Mouse (Mus musculus) liver, postnatal 0 days (tissue): ENCODE data around the gene Per1. TPM values are rescaled to one million over a fixed set of nuclear protein-coding genes. Genes with fewer than 3 reads are reported as not detected.

Experiments
- ATAC-seq: fragments of 200-750 bp; cut with Nextera tagmentation; 2 replicates; pipeline ENCODE4 v1.8.0; 2017; ENCODE audit warnings: mild to moderate bottlenecking, moderate library complexity
- DNase-seq: peaks from one replicate; pipeline ENCODE4 v3.0.0-alpha.2; 2016
- H3K27ac ChIP-seq: fragments of 300-500 bp; sonication (generic); 2 replicates; pipeline ENCODE4 v1.5.1; 2014; ENCODE audit warnings: antibody characterized with exemption, moderate library complexity, mild to moderate bottlenecking, low read depth
- H3K27me3 ChIP-seq: fragments of 300-500 bp; sonication (generic); 2 replicates; pipeline ENCODE4 v1.6.1; 2014; ENCODE audit warnings: low read length, control low read depth, mixed read lengths; ENCODE audit not compliant: insufficient read depth
- H3K36me3 ChIP-seq: fragments of 300-500 bp; sonication (generic); replicated peaks from 2 replicates; pipeline ENCODE4 v1.6.1; 2014; ENCODE audit warnings: mild to moderate bottlenecking, control low read depth, low read length, moderate library complexity, mixed read lengths; ENCODE audit not compliant: insufficient read depth
- H3K4me1 ChIP-seq: fragments of 300-500 bp; sonication (generic); 2 replicates; pipeline ENCODE4 v1.6.1; 2014; ENCODE audit warnings: antibody characterized with exemption, mild to moderate bottlenecking, control low read depth; ENCODE audit not compliant: insufficient read depth
- H3K4me2 ChIP-seq: fragments of 300-500 bp; sonication (generic); 2 replicates; pipeline ENCODE4 v1.6.1; 2014; ENCODE audit warnings: low read depth, mild to moderate bottlenecking, low read length, moderate library complexity, mixed read lengths
- H3K4me3 ChIP-seq: fragments of 300-500 bp; sonication (generic); 2 replicates; pipeline ENCODE4 v1.5.1; 2014; ENCODE audit warnings: low read depth, low read length
- H3K9ac ChIP-seq: fragments of 300-500 bp; sonication (generic); replicated peaks from 2 replicates; pipeline ENCODE4 v1.6.1; 2014; ENCODE audit warnings: mild to moderate bottlenecking, moderate library complexity
- H3K9me3 ChIP-seq: fragments of 300-500 bp; sonication (generic); 2 replicates; pipeline ENCODE4 v1.6.1; 2016; ENCODE audit warnings: mild to moderate bottlenecking, control low read depth, low read length, mixed read lengths
- CTCF ChIP-seq: sonication (generic); IDR thresholded peaks from 2 replicates; pipeline ENCODE4 v1.5.1; 2016; ENCODE audit warnings: antibody characterized with exemption, low read depth
- EP300 ChIP-seq: IDR thresholded peaks from 2 replicates; pipeline ENCODE4 v1.6.1; 2016; ENCODE audit warnings: antibody characterized with exemption, low read depth, mild to moderate bottlenecking
- WGBS: fragments of 180-500 bp; shearing (Covaris S2); extraction: QIAGEN DNeasy Blood & Tissue Kit; methylation state at CpG from one replicate; pipeline ENCODE4 v1.1.7; 2014; ENCODE audit not compliant: insufficient replicate concordance; 5-methylcytosine and 5-hydroxymethylcytosine counted together
- polyA plus RNA-seq: library from polyadenylated mRNA; unstranded; fragments of >200 nt; fragmentation: Nextera tagmentation; extraction: Ambion mirVana; gene quantifications from 2 replicates; pipeline ENCODE4 v1.2.1, GENCODE M21; 2015

Per1 gene
- polyA plus RNA-seq, 1 experiment from 2014 or later = 8.2 TPM

DNA sequence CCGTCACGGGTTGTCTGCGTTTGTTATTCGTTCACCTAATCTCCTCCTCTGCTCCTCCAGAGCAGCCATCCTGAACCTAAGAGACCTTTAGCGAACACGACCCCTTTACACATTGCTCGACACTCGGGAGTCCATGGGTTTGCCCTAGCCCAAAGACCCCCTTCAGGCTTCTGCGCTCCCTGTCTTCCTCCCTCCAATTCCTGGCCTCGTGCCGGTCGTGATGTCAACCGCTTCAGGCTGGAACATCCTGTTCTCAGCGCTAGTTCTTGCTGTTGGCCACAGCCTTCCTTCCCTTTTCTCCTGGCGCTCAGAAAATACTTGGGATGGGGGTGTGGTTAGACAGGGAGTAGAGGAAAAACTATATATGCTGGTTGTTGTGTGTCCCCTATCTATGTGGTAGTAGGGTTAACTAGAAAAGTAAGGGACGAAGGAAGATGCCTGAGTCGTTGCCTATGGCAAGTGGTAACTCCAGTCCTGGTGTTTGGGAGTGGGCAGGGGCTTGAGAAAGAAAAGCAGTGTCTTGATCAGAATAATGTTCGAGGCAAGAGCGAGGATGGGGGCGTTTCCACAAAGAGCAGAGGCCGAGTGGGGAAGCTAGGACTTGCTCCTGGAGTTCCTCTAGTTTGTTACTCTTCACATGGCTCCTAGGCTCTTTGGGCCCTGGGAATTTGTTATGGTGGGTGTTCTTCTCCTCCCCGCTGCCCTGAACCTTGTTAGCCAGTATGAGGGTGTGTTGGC, 4.3 kb downstream of the Per1 start:
- TF ChIP-seq CTCF (no peak), EP300 (peak; percentile 84)
- DNase-seq = peak; percentile 70
- WGBS = 2% methylated on average over 22 of the region's 22 CpGs
- peaks cover 42% of the 10 kb centered on the region for H3K36me3 ChIP-seq
- ATAC-seq = no peak
- peak overlapping the region; percentile 100 for H3K27ac ChIP-seq
- H3K9me3 ChIP-seq = no peaks in the 10 kb centered on the region
- peak overlapping the region; percentile 58 for H3K4me3 ChIP-seq
- H3K4me1 ChIP-seq = peaks cover 31% of the 10 kb centered on the region
- H3K27me3 ChIP-seq = no peaks in the 10 kb centered on the region
- peak overlapping the region; percentile 75 for H3K9ac ChIP-seq
- H3K4me2 ChIP-seq = peak overlapping the region; percentile 94

DNA sequence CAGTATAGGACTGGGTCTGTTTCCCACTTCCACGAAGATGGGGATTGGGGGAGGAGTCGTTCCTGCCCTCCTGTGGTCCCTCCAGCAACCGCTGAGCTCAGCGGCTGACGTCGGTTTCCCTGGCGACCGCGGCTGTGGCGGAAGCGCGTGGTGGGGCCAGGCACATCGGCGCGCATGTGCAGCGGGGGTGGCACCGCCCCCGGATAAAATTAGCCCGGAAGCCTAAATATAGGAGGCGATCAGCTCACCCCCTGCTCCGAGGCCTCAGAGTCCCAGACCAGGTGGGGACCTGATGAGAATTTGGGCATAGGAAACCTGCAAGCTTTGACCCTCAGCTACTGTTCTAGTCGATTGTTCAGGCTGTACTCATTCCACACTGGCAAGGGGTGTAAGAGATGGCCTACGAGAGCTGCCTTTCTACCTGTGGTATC, 4.9 kb downstream of the Per1 start:
- Histone ChIP-seq H3K4me1 (peaks cover 29% of the 10 kb centered on the region), H3K9me3 (no peaks in the 10 kb centered on the region), H3K27ac (peak overlapping the region; percentile 100), H3K4me2 (peak overlapping the region; percentile 94), H3K36me3 (peaks cover 48% of the 10 kb centered on the region), H3K9ac (peak overlapping the region; percentile 75), H3K27me3 (no peaks in the 10 kb centered on the region), H3K4me3 (peak overlapping the region; percentile 58)
- TF ChIP-seq CTCF = peak; percentile 35
- no peak for TF ChIP-seq EP300
- ATAC-seq = no peak
- peak; percentile 92 for DNase-seq
- 3% methylated on average over 23 of the region's 23 CpGs for WGBS

DNA sequence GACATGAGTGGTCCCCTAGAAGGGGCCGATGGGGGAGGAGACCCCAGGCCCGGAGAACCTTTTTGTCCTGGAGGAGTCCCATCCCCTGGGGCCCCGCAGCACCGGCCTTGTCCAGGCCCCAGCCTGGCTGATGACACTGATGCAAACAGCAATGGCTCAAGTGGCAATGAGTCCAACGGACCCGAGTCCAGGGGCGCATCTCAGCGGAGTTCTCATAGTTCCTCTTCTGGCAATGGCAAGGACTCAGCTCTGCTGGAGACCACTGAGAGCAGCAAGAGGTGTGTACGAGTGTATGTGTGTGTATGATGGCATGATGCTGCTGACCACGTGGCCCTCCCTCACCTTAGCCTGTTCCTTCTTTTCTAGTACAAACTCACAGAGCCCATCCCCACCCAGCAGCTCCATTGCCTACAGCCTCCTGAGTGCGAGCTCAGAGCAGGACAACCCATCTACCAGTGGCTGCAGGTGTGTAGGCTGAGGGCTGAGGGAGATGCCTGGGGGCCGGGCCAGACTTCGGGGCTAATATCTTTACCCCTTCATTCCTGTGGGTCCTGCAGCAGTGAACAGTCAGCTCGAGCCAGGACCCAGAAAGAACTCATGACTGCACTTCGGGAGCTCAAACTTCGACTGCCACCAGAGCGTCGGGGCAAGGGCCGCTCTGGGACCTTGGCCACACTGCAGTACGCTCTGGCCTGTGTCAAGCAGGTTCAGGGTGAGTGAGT, 5.8 kb downstream of the Per1 start:
- Histone ChIP-seq H3K4me2 (peak overlapping the region; percentile 94), H3K27me3 (no peaks in the 10 kb centered on the region), H3K4me3 (peak overlapping the region; percentile 58; the same call in 1 of the 2 replicates), H3K9me3 (no peaks in the 10 kb centered on the region), H3K27ac (0 out of 2 replicates have a peak overlapping the region, but pooled peaks have one; percentile 44), H3K9ac (no peak overlapping the region), H3K36me3 (peaks cover 57% of the 10 kb centered on the region), H3K4me1 (peaks cover 29% of the 10 kb centered on the region)
- TF ChIP-seq EP300 (no peak), CTCF (no peak)
- no peak for ATAC-seq
- DNase-seq = peak; percentile 16
- WGBS = 82% methylated on average over 20 of the region's 20 CpGs

DNA sequence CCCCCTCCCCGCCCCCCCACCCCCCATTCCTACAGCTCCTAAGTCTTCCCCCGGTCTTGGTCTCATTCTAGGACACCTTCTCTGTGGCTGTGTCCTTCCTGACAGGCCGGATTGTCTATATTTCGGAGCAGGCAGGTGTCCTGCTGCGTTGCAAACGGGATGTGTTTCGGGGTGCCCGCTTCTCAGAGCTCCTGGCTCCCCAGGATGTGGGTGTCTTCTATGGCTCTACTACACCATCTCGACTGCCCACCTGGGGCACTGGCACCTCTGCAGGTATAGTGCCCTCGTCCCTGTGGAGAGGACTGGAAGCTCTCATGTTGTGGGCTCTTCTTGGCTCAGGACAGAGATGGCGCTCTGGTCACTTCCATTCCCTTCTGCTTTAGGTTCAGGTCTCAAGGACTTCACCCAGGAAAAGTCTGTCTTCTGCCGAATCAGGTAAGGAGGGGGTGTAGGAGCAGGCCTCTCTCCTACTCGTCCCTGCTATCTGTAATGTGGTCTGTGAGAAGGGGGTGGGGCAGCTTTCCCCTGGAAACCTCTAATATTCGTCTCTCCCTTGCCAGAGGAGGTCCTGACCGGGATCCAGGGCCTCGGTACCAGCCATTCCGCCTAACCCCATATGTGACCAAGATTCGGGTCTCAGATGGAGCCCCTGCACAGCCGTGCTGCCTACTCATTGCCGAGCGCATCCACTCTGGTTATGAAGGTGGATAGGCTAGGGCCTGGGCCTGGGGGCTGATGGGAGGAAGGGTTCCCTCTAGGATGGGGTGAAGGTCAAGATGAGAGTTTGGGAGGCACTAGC, 6.8 kb downstream of the Per1 start:
- TF ChIP-seq CTCF = no peak
- no peak for TF ChIP-seq EP300
- ATAC-seq = no peak
- H3K36me3 ChIP-seq = peaks cover 67% of the 10 kb centered on the region

DNA sequence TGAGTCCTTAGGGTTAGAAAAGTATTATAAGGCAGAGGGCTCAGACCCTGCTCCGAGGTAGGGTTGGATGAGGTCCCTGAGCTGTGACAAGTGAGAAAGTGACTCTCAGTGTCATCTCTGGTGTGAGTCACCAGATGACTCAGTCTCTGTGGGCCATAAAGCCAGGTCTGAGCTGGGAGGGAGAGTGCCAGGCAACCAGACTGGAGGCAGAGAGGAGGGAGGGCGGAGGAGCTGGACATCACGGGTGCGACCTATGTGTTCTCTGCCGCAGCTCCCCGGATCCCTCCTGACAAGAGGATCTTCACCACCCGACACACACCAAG, 7.3 kb downstream of the Per1 start:
- no peaks in the 10 kb centered on the region for H3K9me3 ChIP-seq
- no peak for TF ChIP-seq EP300
- no peak for TF ChIP-seq CTCF
- DNase-seq (peak; percentile 12), ATAC-seq (no peak)
- H3K27ac ChIP-seq = no peak overlapping the region
- peaks cover 29% of the 10 kb centered on the region for H3K4me1 ChIP-seq
- H3K36me3 ChIP-seq = peaks cover 72% of the 10 kb centered on the region
- H3K4me3 ChIP-seq = no peak overlapping the region
- WGBS = 89% methylated on average over 7 of the region's 7 CpGs
- H3K9ac ChIP-seq = no peak overlapping the region
- H3K4me2 ChIP-seq = no peak overlapping the region
- H3K27me3 ChIP-seq = no peaks in the 10 kb centered on the region

More for the DNA sequence above, 6.8 kb downstream of the Per1 start:
- no peak overlapping the region for H3K4me3 ChIP-seq
- H3K4me1 ChIP-seq = peaks cover 29% of the 10 kb centered on the region
- H3K27ac ChIP-seq = no peak overlapping the region
- no peak overlapping the region for H3K4me2 ChIP-seq
- H3K9me3 ChIP-seq = no peaks in the 10 kb centered on the region
- peak; percentile 11 for DNase-seq
- 86% methylated on average over 20 of the region's 21 CpGs for WGBS
- H3K27me3 ChIP-seq = no peaks in the 10 kb centered on the region
- H3K9ac ChIP-seq = no peak overlapping the region

DNA sequence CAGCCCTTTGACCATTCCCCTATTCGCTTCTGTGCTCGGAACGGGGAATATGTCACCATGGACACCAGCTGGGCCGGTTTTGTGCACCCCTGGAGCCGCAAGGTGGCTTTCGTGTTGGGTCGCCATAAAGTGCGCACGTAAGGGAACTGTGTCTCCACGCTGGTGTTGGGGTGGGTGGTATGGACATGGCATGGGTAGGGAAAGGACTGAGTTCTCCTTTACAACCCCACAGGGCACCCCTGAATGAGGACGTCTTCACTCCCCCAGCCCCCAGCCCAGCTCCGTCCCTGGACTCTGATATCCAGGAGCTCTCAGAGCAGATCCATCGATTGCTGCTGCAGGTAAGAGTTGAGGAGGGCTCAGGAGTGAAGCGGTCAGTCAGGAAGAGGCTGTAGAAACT, 8.1 kb downstream of the Per1 start:
- Histone ChIP-seq H3K27me3 (no peaks in the 10 kb centered on the region), H3K9ac (no peak overlapping the region), H3K27ac (no peak overlapping the region), H3K9me3 (no peaks in the 10 kb centered on the region), H3K4me2 (no peak overlapping the region), H3K4me1 (peaks cover 23% of the 10 kb centered on the region), H3K36me3 (peaks cover 80% of the 10 kb centered on the region), H3K4me3 (no peak overlapping the region)
- ATAC-seq (no peak), DNase-seq (peak; percentile 12)
- WGBS = 94% methylated on average over 14 of the region's 14 CpGs
- TF ChIP-seq CTCF (no peak), EP300 (no peak)
